Mouse (Mus musculus) spleen, postnatal 10 days (tissue): ENCODE results near the gene Grid2.

Experiments
- DNase-seq, 2 experiments: peaks; one replicate each; pipeline ENCODE4 v3.0.0; 2021 to 2022; ENCODE audit warnings: low spot score in 2 of 2

The Grid2 gene

GRCm38 (mm10) chr6:64063858-64064257, 808.2 kb downstream of the Grid2 start:
- no peak for DNase-seq

GRCm38 (mm10) chr6:64064704-64065103, 809.0 kb downstream of the Grid2 start:
- no peak for DNase-seq

GRCm38 (mm10) chr6:64073406-64073805, 817.7 kb downstream of the Grid2 start:
- DNase-seq: no peak

- no peak for DNase-seq
Measured at GRCm38 (mm10) chr6:64077911-64078310, 822.2 kb downstream of the Grid2 start.

- DNase-seq: no peak
Measured at GRCm38 (mm10) chr6:64098662-64099061, 843.0 kb downstream of the Grid2 start.

GRCm38 (mm10) chr6:64114594-64114993, 858.9 kb downstream of the Grid2 start:
- DNase-seq: no peak

GRCm38 (mm10) chr6:64136275-64136674, 880.6 kb downstream of the Grid2 start:
- no peak for DNase-seq

- DNase-seq: no peak
Measured at GRCm38 (mm10) chr6:64148613-64149012, 892.9 kb downstream of the Grid2 start.

- DNase-seq: no peak
Measured at GRCm38 (mm10) chr6:64174995-64175612, 919.4 kb downstream of the Grid2 start.

- no peak for DNase-seq
Measured at GRCm38 (mm10) chr6:64193646-64194045, 938.0 kb downstream of the Grid2 start.

GRCm38 (mm10) chr6:64202396-64203122, 946.9 kb downstream of the Grid2 start:
- no peak for DNase-seq

GRCm38 (mm10) chr6:64236351-64236750, 980.7 kb downstream of the Grid2 start:
- no peak for DNase-seq

- no peak for DNase-seq
Measured at GRCm38 (mm10) chr6:64240526-64240925, 984.9 kb downstream of the Grid2 start.

GRCm38 (mm10) chr6:64245951-64246350, 990.3 kb downstream of the Grid2 start:
- DNase-seq: no peak

- no peak for DNase-seq
Measured at GRCm38 (mm10) chr6:64251041-64251440, 995.4 kb downstream of the Grid2 start.

- no peak for DNase-seq
Measured at GRCm38 (mm10) chr6:64263517-64263916, 1007.8 kb downstream of the Grid2 start.

- DNase-seq: no peak
Measured at GRCm38 (mm10) chr6:64264224-64264623, 1008.5 kb downstream of the Grid2 start.

- DNase-seq: no peak
Measured at GRCm38 (mm10) chr6:64274319-64275114, 1018.8 kb downstream of the Grid2 start.

GRCm38 (mm10) chr6:64279927-64280326, 1024.3 kb downstream of the Grid2 start:
- DNase-seq: no peak

GRCm38 (mm10) chr6:64293761-64294160, 1038.1 kb downstream of the Grid2 start:
- DNase-seq: no peak

GRCm38 (mm10) chr6:64297633-64298032, 1042.0 kb downstream of the Grid2 start:
- DNase-seq: no peak

- DNase-seq: no peak
Measured at GRCm38 (mm10) chr6:64304709-64305476, 1049.2 kb downstream of the Grid2 start.
